Mouse (Mus musculus): ENCODE measurements around the gene Upf2.

Gene Upf2

DNA sequence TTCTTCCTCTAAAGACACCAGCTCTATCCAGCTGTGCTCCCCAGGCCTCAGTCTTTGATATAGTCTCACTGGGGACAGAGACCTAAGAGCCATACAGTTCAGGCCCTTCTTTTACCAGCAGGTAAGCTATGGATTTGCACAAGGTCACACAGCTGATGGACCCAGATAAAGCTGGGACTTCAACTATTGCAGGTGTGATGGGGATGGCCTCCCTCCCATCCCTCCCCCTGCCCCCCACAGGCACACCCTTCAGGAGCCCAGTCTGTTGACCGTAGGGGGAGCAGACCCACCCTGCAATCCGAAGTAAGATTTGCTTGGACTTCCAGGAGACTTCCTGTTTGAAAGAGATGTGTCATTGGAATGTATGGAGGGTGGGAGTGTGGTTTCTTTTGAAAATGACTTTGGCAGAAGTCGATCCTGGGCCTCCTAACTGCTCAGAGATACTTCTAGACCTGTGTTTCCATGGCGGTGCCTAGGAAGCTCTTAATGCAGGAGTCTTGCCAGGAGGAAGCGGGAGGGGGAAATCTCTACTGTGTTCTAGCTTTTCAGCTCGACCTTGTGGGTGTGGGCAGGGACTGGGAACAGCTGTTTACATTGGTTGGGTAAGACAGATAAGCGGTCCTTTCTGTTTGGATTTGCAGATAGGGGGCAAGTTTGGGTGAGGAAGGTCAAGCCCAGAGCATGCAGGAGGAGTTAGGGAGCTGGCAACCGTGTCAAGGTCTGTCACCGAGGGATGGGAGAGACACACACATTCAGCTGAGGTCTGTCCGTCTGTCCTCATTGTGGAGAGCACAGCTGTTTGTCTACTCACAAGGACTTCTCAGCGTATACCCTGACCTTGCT, 120.5 kb downstream of the Upf2 start:
- WGBS = 66% methylated on average over 11 of the region's 11 CpGs

DNA sequence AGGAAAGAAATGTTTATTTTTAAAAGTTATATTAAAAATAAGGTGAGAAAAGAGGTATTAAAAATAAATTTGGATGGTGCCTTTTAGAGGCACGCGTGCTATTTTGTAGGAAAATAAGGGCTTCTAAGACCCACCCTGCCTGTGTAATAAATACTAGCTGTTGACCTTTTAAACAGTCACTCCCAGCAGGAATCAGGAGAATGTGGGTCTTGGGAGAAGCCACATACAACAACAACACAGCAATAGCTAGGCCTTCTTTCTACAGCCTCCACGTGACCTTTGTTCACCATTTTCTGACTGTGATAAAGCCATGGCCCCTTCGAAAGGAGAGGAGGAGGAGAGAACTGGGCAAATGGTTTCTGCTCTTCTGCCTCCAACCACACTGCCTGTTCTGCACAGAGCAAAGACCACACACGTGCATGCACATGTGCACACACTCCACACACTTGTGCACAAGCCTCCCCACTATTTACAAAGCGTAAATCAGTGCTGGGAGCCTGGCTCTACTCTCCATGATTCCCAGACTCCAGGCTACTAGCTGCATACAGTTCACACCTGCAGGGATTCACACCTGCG, 121.5 kb downstream of the Upf2 start:
- WGBS = 85% methylated on average over 7 of the region's 7 CpGs

- 82% methylated on average over 10 of the region's 10 CpGs for WGBS
Observed at GRCm38 (mm10) chr2:6074891-6075529, 123.7 kb downstream of the Upf2 start.

GRCm38 (mm10) chr2:6075530-6075896, 124.2 kb downstream of the Upf2 start:
- 74% methylated on average over 1 of the region's 1 CpGs for WGBS

DNA sequence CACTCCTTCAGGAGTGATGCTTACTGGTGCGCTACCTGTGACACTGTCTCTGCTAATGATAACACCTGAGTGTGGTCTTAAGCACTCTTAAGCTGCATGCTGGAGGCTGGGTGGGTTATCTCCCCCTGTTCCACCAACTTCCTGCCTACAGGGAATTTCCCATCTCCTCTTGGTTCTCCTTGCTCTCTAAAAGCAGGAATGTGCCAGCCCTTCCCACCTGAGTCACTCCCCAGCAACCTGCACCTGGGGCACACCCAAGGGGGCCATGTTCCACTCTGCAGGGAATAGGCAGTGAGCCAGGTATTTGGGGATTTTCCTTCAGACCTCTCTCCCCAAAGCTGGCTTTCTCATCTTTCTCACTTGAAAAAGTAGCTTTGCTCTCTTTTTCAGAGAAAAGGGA, 128.8 kb downstream of the Upf2 start:
- WGBS = 97% methylated on average over 1 of the region's 1 CpGs

DNA sequence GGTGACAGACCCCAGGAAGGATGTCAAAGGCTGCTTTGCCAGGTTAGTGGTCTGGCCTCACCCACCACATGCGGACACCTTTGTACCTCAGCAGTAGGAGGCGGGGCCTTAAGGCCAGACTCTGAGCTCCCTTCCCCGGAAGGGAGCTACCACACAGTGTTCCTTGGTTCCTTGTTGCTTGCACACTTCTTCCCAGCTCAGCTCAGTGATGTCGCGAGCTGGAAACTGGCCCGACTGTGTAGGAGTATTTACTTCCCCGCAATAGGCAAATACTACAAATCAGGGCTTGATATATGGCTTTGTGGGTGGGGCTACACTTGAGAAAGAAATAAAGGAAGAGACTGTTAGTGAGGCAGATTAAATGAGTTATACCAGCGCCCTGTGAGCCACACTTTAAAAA, 129.8 kb downstream of the Upf2 start:
- WGBS = 73% methylated on average over 8 of the region's 8 CpGs

DNA sequence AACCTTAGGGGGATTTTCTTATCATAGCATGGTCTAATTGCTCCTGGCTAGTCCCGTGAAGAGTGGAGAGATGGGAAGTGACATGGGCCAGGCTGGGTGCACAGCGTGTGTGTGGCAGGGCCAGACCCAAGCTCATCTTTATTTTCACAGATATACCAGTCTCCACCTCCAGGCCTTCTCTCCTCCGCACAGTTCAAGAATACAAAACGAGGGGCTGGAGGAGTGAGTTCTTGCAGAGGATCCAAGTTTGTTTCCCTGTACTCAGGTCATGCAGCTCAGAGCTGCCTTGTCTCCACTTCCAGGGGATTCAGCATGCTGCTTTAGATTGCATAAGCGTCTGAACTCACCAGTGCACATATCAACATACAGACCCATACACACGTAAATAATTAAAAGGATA, 131.3 kb downstream of the Upf2 start:
- WGBS = 74% methylated on average over 6 of the region's 6 CpGs

GRCm38 (mm10) chr2:6083696-6084095, 132.4 kb downstream of the Upf2 start:
- WGBS = 100% methylated on average over 1 of the region's 1 CpGs

- WGBS = 77% methylated on average over 19 of the region's 19 CpGs
Observed at GRCm38 (mm10) chr2:6085622-6086530, 134.6 kb downstream of the Upf2 start.

- WGBS = 87% methylated on average over 5 of the region's 5 CpGs
Observed at GRCm38 (mm10) chr2:6087151-6087550, 135.9 kb downstream of the Upf2 start.

- 89% methylated on average over 16 of the region's 16 CpGs for WGBS
Observed at GRCm38 (mm10) chr2:6089941-6090340, 138.7 kb downstream of the Upf2 start.

DNA sequence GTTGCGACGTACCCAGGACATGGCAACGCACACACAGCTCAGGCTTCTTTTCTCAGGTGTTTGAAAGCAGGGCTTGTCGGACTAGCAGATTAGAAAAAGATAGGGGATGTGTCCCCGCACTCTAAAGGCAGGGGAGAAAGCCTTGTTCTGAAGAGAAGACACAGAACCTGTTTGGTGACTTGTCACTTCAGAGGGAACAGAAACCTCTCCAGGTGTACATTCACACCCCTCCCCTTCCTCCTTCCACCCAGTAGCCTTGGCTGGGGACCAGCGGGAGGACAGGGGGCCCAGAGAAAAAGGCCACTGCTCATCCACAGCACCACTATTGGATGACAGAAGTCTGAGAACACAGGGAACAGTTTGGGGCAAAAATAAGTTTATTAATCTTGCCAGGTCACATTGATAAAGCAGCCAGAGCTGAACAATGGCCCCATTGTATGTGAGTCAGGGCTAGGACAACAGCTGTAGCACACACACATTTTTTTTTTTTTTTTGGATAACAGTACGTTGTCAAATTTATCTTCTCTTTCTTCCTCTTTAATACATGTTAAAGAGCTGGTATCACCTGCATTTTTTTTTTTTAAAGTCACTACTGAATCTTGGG, 145.9 kb downstream of the Upf2 start:
- 87% methylated on average over 7 of the region's 7 CpGs for WGBS

GRCm38 (mm10) chr2:6098924-6099323, 147.7 kb downstream of the Upf2 start:
- 70% methylated on average over 6 of the region's 6 CpGs for WGBS

DNA sequence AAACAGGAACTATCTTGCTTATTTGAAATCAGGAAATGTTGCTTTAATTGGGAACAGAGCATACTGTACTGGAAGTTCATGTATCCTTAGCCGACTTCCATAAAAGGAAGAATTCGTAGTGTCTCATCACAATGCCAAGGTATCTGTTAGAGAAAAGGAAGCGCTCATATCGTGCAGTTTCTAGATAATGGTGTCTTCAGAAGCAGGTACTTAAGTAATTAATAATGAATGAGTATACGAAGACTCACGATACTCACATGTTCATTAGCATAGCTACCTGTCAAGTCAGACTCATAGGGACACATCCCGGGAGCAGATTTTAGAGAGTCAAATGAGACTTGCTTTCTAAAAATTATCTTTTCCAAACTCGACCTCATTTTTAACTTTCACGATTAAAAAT, 148.2 kb downstream of the Upf2 start:
- WGBS = 73% methylated on average over 9 of the region's 9 CpGs

DNA sequence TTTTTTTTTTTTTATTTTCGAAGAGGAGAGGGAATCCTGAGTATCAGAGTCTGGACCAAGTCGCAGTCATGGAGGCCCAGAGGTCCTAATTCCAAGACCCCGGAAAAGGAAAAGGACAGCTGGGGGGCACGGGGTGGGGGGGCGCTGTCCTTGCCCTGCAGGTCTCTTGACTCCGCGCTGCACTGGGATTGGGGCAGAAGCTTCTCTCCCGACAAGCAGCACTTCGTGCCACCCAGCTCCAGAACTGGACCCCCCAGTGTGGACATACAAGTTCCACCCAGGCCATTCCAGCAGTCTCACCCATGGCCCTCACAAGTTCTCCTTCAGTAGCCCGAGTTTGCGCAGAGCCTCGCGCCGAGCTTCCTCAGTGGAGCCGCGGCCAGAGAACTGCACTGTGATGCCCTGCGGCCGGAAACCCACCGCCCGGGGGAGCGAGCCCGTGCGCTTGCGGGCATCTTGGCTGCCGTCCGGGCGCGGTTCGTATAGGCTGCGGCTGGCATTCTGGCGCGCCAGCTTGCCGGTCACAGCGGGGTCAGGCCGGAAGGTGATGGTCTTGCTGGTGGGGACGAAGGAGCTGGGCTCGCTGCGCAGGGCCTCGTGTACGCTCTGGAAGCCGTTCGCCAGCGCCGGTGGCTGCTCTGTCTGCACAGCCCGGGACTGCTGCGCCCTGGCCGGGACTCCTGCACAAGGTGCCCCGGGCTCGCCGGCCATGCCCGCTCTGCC, 148.9 kb downstream of the Upf2 start:
- WGBS = 22% methylated on average over 51 of the region's 51 CpGs

GRCm38 (mm10) chr2:6100755-6101154, 149.5 kb downstream of the Upf2 start:
- WGBS = 56% methylated on average over 20 of the region's 20 CpGs

- WGBS = 95% methylated on average over 2 of the region's 2 CpGs
Observed at GRCm38 (mm10) chr2:6105437-6105836, 154.2 kb downstream of the Upf2 start.
